Mouse (Mus musculus) thymus, adult 2 months (tissue): ENCODE data around the gene Tmprss9. TPM values are rescaled to one million over a fixed set of nuclear protein-coding genes. Genes with fewer than 3 reads are reported as not detected.

ENCODE experiments used
- DNase-seq: peaks from one replicate; pipeline ENCODE4 v3.0.0; 2021
- H3K27ac ChIP-seq: fragments of 200-500 bp; 2 replicates; pipeline ENCODE4 v1.5.1; 2012; ENCODE audit warnings: low read length, control low read depth; ENCODE audit not compliant: control insufficient read depth, insufficient read depth
- H3K27me3 ChIP-seq: fragments of 200-500 bp; 2 replicates; pipeline ENCODE4 v1.6.1; 2012; ENCODE audit warnings: mild to moderate bottlenecking, low read length, moderate library complexity, mixed read lengths; ENCODE audit not compliant: control insufficient read depth, insufficient read depth
- H3K36me3 ChIP-seq: fragments of 200-500 bp; 2 replicates; pipeline ENCODE4 v1.6.1; 2012; ENCODE audit warnings: mild to moderate bottlenecking, low read length, moderate library complexity; ENCODE audit not compliant: control insufficient read depth, insufficient read depth
- H3K4me1 ChIP-seq: fragments of 200-500 bp; replicated peaks from 2 replicates; pipeline ENCODE4 v1.6.1; 2012; ENCODE audit warnings: low read length; ENCODE audit not compliant: control insufficient read depth, insufficient read depth
- H3K4me3 ChIP-seq: fragments of 200-500 bp; 2 replicates; pipeline ENCODE4 v1.5.1; 2012; ENCODE audit warnings: mild to moderate bottlenecking, low read length, control low read depth, moderate library complexity; ENCODE audit not compliant: control insufficient read depth, insufficient read depth
- CTCF ChIP-seq: fragments of 200-500 bp; IDR thresholded peaks from 2 replicates; pipeline ENCODE4 v1.5.1; 2012; ENCODE audit warnings: mild to moderate bottlenecking, control low read depth, low read length, moderate library complexity, borderline replicate concordance; ENCODE audit not compliant: control insufficient read depth, poor library complexity, insufficient read depth; ENCODE audit errors: extremely low read depth
- POLR2A ChIP-seq: fragments of 200-500 bp; IDR thresholded peaks from 2 replicates; pipeline ENCODE4 v1.6.1; 2012; ENCODE audit warnings: mild to moderate bottlenecking, low read length, control low read depth, moderate library complexity; ENCODE audit not compliant: control insufficient read depth, poor library complexity, insufficient read depth; ENCODE audit errors: extremely low read depth
- WGBS: fragments of 180-500 bp; shearing (Covaris S2); methylation state at CpG from one replicate; pipeline ENCODE4 v1.1.7; 2018; 5-methylcytosine and 5-hydroxymethylcytosine counted together
- polyA plus RNA-seq: library from polyadenylated mRNA; depleted of rRNA; stranded (reverse); fragments of >200 nt; gene quantifications from 2 replicates; pipeline ENCODE4 v1.2.3, GENCODE M21; 2012

Tmprss9 gene
- polyA plus RNA-seq, 1 experiment = 0.28 TPM

DNA sequence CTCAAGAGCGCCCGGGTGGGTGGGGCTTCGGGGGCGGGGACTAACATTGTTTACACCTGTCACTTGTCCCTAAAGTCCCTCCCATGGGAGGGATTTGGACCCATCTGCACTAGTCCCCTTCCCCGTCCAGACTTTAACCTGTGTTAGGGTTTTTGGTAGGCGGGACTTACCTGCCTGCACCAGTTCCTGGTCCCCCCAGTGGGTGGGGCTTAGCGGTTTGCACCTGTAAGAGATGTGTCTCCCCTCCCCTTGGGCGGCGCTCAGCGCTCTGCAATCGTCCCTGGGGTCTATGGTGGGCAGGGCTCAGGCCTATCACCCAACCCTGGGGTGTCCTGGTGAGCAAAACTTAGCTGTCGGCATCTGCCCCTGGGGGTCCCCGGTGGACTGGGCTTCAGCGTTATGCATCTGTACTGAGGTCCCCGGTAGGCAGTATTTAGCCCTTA, 45.7 kb downstream of the Tmprss9 start:
- TF ChIP-seq CTCF (no peak), POLR2A (no peak)
- Histone ChIP-seq H3K4me1 (peaks cover 38% of the 10 kb centered on the region), H3K27me3 (no peaks in the 10 kb centered on the region), H3K36me3 (no peaks in the 10 kb centered on the region), H3K27ac (no peak overlapping the region), H3K4me3 (peak overlapping the region; percentile 88)
- WGBS = 7% methylated on average over 15 of the region's 15 CpGs
- DNase-seq = no peak

GRCm38 (mm10) chr10:80917779-80918434, 46.3 kb downstream of the Tmprss9 start, which contains the start of gene Lmnb2:
Lmnb2 (minus strand) TSS chr10:80918245.
- WGBS = under 1% methylated on average over 57 of the region's 61 CpGs
- H3K27ac ChIP-seq = no peak within 1 kb of the TSS
- no peaks in the 10 kb centered on the region for H3K27me3 ChIP-seq
- H3K4me1 ChIP-seq = peaks cover 43% of the 10 kb centered on the region
- TF ChIP-seq CTCF = no peak
- peak; percentile 41; the same call in 1 of the 2 replicates for TF ChIP-seq POLR2A
- no peaks in the 10 kb centered on the region for H3K36me3 ChIP-seq
- H3K4me3 ChIP-seq = peak within 1 kb of the TSS; percentile 88
- DNase-seq = peak; percentile 65

DNA sequence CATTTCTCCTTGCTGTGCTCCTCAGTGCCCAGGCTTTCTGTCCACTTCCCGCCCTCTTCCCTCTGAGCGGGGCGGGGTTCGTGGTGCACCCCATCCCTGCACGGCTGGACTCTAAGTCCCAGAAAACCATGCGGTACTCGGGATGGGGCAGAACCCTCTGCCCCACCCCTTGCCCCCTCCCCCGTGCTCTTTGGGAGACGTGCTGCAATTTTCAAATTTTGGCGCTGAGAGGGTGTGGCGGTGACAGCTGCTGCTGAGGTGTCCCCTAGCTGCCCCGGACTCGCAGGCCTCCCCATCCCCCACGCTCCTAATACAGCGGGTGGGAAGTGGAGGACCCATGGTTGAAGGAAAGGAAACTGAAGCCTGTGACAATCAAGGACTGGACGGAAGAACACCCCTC, 50.3 kb downstream of the Tmprss9 start:
- Histone ChIP-seq H3K4me1 (peaks cover 25% of the 10 kb centered on the region), H3K27ac (no peak overlapping the region), H3K27me3 (no peaks in the 10 kb centered on the region), H3K36me3 (no peaks in the 10 kb centered on the region), H3K4me3 (no peak overlapping the region)
- DNase-seq = no peak
- TF ChIP-seq POLR2A = no peak
- TF ChIP-seq CTCF = no peak
- 24% methylated on average over 16 of the region's 16 CpGs for WGBS

DNA sequence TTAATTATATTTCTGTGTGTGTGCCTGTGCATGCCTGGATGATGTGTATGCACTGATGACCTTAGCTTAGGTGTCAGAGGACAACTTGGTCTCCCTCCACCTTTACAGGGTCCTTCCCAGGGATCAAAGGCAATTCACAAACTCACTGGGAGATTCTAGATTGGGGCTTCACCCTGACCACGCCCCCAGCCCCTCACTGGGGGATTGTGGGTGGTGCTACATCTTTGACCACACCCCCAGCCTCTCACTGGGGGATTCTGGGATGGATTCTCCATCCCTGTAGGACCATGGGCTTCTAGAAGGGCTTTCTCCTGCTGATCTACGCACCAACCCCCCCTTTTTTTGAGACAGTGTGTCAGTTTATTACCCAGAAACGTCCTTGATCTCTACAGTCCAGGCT, 53.8 kb downstream of the Tmprss9 start:
- H3K36me3 ChIP-seq = no peaks in the 10 kb centered on the region
- TF ChIP-seq CTCF = no peak
- no peak for TF ChIP-seq POLR2A
- no peaks in the 10 kb centered on the region for H3K27me3 ChIP-seq
- no peak for DNase-seq
- H3K27ac ChIP-seq = no peak overlapping the region
- no peak overlapping the region for H3K4me3 ChIP-seq
- peaks cover 32% of the 10 kb centered on the region for H3K4me1 ChIP-seq
- WGBS = 79% methylated on average over 3 of the region's 3 CpGs

GRCm38 (mm10) chr10:80928586-80929298, 57.1 kb downstream of the Tmprss9 start:
- peak; percentile 6; the same call in 1 of the 2 replicates for TF ChIP-seq POLR2A
- peak; percentile 93 for TF ChIP-seq CTCF
- Histone ChIP-seq H3K4me1 (peaks cover 40% of the 10 kb centered on the region), H3K36me3 (no peaks in the 10 kb centered on the region), H3K27me3 (peaks cover 12% of the 10 kb centered on the region; the same call in 1 of the 2 replicates), H3K4me3 (peak overlapping the region; percentile 61), H3K27ac (no peak overlapping the region)
- WGBS = under 1% methylated on average over 48 of the region's 48 CpGs
- peak; percentile 90 for DNase-seq

DNA sequence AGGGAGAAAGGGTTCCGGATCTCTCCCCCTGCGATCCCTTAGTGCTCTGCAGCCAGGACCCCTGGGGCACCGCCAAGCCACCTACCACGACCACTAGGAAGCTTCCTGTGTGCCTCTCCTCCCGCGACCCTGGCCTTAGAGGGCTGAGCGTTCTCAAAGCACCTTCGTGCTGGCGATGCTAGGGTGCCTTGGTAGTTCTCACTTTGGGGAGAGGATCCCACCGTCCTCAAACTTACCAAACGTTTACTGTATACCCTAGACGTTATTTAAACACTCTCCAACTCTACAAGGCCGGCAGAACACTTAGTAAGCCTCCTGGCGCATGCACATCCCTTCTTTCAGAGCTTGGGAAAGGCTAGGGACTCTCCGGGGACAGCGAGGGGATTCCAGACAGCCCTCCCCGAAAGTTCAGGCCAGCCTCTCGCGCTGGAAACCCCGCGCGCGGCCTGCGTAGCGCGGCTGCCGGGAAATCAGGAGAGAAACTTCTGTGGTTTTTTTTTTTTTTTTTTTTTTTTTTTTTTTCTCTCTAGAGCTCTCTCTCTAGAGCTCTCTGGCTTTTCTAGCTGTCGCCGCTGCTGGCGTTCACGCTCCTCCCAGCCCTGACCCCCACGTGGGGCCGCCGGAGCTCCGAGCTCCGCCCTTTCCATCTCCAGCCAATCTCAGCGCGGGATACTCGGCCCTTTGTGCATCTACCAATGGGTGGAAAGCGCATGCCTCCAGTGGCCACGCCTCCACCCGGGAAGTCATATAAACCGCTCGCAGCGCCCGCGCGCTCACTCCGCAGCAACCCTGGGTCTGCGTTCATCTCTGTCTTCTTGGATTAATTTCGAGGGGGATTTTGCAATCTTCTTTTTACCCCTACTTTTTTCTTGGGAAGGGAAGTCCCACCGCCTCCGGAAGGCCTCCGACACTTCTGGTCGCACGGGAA, 57.9 kb downstream of the Tmprss9 start, which contains the start of gene Gadd45b:
Gadd45b (plus strand) TSS at position 775 of the 928 bp plus-strand sequence.
- no peaks in the 10 kb centered on the region for H3K36me3 ChIP-seq
- peak; percentile 98 for DNase-seq
- TF ChIP-seq POLR2A = peak; percentile 97
- TF ChIP-seq CTCF = no peak
- peak within 1 kb of the TSS; percentile 14; the same call in 1 of the 2 replicates for H3K27ac ChIP-seq
- WGBS = under 1% methylated on average over 56 of the region's 56 CpGs
- peaks cover 12% of the 10 kb centered on the region; the same call in 1 of the 2 replicates for H3K27me3 ChIP-seq
- peaks cover 41% of the 10 kb centered on the region for H3K4me1 ChIP-seq
- peak within 1 kb of the TSS; percentile 61 for H3K4me3 ChIP-seq
